Mouse (Mus musculus): ENCODE data around the gene Nxf2. TPM values are rescaled to one million over a fixed set of nuclear protein-coding genes. Genes with fewer than 3 reads are reported as not detected.

Nxf2 gene
- total RNA-seq, 2 experiments from 2014 or later, result 0.20 TPM; not detected in 1

- DNase-seq (ENCODE audit: low spot score in 2 of 2), result no peak
- H3K27ac ChIP-seq, result no peak overlapping the region
- no peak for TF ChIP-seq CTCF (conservative IDR thresholded peaks at IDR 0.05)
- no peak overlapping the region for H3K4me3 ChIP-seq
Observed at GRCm38 (mm10) chrX:134914851-134915250, 49.7 kb downstream of the Nxf2 start.

GRCm38 (mm10) chrX:134913234-134913936 is 51.2 kb downstream of the Nxf2 start:
- DNase-seq (ENCODE audit: low spot score in 2 of 2), result peak; percentile 5 to 37
- no peak overlapping the region for H3K4me3 ChIP-seq
- no peak overlapping the region for H3K27ac ChIP-seq
- peak; percentile 90 for TF ChIP-seq CTCF (conservative IDR thresholded peaks at IDR 0.05)

- Histone ChIP-seq H3K27ac (no peak overlapping the region), H3K4me3 (no peak overlapping the region)
- no peak for TF ChIP-seq CTCF (conservative IDR thresholded peaks at IDR 0.05)
- no peak for DNase-seq (ENCODE audit: low spot score in 2 of 2)
Observed at GRCm38 (mm10) chrX:134912805-134913204, 51.7 kb downstream of the Nxf2 start.

- no peak overlapping the region for H3K27ac ChIP-seq
- TF ChIP-seq CTCF (conservative IDR thresholded peaks at IDR 0.05), result no peak
- DNase-seq (ENCODE audit: low spot score in 2 of 2), result no peak
- H3K4me3 ChIP-seq, result no peak overlapping the region
Observed at GRCm38 (mm10) chrX:134910345-134910744, 54.2 kb downstream of the Nxf2 start.

Other genes starting within 250 kb of the Nxf2 start
- gene Armcx1, start 246.8 kb downstream of the Nxf2 start, total RNA-seq (2021), result 10 to 100 TPM; 49.1 to 56.7 TPM
- gene Armcx6, start 213.3 kb downstream of the Nxf2 start, total RNA-seq (2021), result 1 to 10 TPM; 7.0 to 7.6 TPM
- 10 to 100 TPM; 77.5 to 89.8 TPM for gene Armcx3, start 208.2 kb downstream of the Nxf2 start, total RNA-seq (2021)
- gene Armcx2, start 155.5 kb downstream of the Nxf2 start, total RNA-seq (2021), result 10 to 100 TPM; 87.0 to 87.5 TPM
- gene Zmat1, start 44.5 kb upstream of the Nxf2 start, total RNA-seq (2021), result 10 to 100 TPM in 1 of 2 experiments, 1 to 10 TPM in 1; 9.2 to 12.2 TPM
- not detected for gene Gm15023, start 212.9 kb upstream of the Nxf2 start, total RNA-seq (2021)
- 100 to 1,000 TPM in 1 of 2 experiments, 10 to 100 TPM in 1; 95.7 to 124 TPM for gene Tceal6, start 245.9 kb upstream of the Nxf2 start, total RNA-seq (2021)

All from layer of hippocampus, adult 2 months (tissue).